Mouse (Mus musculus): Measurements from ENCODE around the gene Tcp11. TPM values are rescaled to one million over a fixed set of nuclear protein-coding genes. Genes with fewer than 3 reads are reported as not detected.

Gene Tcp11
- polyA plus RNA-seq (2012; rRNA removed): 2.0 and 2.6 TPM in 2 replicates

DNA sequence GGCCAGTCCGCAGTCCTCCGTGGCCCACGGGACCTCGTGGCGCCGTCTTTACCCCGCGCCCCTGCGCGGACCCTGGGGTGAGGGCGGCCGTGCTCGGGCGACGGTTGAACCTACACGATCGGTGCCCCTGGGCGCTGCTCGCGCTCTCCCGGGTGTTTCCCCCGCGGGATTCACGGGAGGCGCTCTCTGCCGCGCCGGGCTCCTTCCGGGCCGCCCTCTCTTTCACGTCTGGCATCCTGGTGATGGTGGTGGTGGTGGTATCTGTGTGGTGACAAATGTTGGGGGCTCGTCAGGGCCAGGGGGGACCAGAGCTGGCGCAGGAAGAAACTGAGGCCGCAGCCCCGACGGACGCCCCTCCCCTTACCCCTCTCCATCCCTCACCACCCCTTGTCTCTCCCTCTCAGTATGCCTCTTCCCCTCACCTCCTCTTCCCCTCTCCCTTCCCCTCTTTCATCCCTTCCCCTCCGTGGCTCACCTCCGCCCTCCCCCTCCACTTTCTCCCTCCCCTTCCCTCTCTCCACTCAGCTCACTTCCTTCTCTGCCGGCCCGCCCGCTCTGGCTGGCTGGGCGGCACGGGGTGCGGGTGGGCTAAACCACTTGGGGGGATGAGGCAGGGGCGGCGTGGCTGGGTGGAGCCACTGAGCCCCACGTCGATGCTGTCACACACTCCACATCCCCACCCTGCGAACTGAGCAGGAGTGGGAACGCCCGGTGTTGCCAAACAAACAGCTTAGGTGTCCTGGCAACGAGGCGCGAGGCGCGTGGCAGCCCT is at the start of gene Tcp11:
Tcp11 (minus strand) TSS at position 595 of the 772 bp plus-strand sequence.

Other genes with a start within 250 kb of the Tcp11 start
- gene Snrpc, start 242.5 kb downstream of the Tcp11 start, polyA plus RNA-seq (2012; rRNA removed): 101 and 105 TPM in 2 replicates
- 4.4 and 5.9 TPM in 2 replicates for gene Uhrf1bp1, start 224.2 kb downstream of the Tcp11 start, polyA plus RNA-seq (2012; rRNA removed)
- gene Anks1, start 171.3 kb downstream of the Tcp11 start, polyA plus RNA-seq (2012; rRNA removed): 41.9 and 43.2 TPM in 2 replicates
- gene Taf11, start 170.8 kb downstream of the Tcp11 start, polyA plus RNA-seq (2012; rRNA removed): 6.6 and 7.0 TPM in 2 replicates
- 1.4 and 2.4 TPM in 2 replicates for gene Scube3, start 61.5 kb upstream of the Tcp11 start, polyA plus RNA-seq (2012; rRNA removed)
- 71.9 and 76.1 TPM in 2 replicates for gene Zfp523, start 96.5 kb upstream of the Tcp11 start, polyA plus RNA-seq (2012; rRNA removed)
- 4.3 and 4.7 TPM in 2 replicates for gene Def6, start 127.1 kb upstream of the Tcp11 start, polyA plus RNA-seq (2012; rRNA removed)
- 229 and 242 TPM in 2 replicates for gene Ppard, start 152.1 kb upstream of the Tcp11 start, polyA plus RNA-seq (2012; rRNA removed)
- gene Fance, start 232.9 kb upstream of the Tcp11 start, polyA plus RNA-seq (2012; rRNA removed): 15.9 and 21.3 TPM in 2 replicates
- 3,183 and 4,590 TPM in 2 replicates for gene Rpl10a, start 247.8 kb upstream of the Tcp11 start, polyA plus RNA-seq (2012; rRNA removed)